Mouse (Mus musculus): ENCODE measurements around the gene Fam198a. TPM values are rescaled to one million over a fixed set of nuclear protein-coding genes. Genes with fewer than 3 reads are reported as not detected.

Fam198a gene
- total RNA-seq, 2 experiments from 2014 or later: not detected

DNA sequence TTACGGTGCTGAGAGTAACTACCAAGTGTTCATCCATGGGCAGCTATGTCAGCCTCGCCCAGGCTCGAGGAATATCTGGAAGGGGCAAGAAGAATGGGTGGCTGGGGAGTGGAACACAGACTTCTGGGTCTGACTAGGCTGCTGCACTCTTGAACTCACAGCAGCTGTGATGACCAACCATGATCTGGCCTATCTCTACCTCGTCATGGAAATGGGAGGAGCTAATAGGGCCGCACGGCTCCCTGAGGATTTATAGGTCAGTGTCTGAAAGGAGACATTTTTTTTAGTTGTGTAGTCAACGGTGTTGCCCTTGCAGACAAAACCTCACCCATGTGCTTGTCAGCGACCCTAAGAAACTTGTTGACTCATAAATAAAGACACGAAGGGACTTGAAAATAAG is 30.3 kb downstream of the Fam198a start:
- no peak for ATAC-seq (ENCODE audit: poor library complexity, severe bottlenecking)

DNA sequence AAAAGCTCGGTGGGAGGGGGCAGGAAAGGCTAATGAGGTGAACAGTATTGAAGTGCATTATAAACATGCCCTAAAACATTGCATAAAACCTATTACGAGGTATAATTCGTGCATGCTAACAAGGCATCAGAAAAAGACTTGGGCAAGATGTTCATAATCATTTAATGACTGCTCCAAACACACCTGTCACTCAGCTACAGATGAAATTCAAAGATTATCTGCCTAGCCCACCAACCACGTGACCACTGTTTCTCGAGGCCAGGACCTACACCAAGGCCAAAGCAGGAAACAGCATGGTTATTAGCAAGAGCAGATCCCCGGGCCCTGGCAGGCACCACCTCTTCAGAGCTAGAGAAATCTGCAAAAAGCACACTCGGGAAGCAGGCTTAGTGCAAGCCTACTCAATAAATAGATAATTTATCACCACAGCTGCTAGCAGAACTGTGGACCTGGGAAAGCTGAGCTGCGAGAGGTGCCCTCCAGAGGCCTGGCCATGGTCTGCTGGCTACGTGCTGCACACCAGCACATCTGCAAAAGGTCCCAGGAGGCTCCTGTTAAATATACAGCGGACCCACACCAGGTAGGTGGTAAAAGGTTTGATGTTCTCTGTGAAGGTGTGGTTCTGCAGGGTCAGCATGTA is 30.8 kb downstream of the Fam198a start:
- ATAC-seq (ENCODE audit: poor library complexity, severe bottlenecking): no peak

DNA sequence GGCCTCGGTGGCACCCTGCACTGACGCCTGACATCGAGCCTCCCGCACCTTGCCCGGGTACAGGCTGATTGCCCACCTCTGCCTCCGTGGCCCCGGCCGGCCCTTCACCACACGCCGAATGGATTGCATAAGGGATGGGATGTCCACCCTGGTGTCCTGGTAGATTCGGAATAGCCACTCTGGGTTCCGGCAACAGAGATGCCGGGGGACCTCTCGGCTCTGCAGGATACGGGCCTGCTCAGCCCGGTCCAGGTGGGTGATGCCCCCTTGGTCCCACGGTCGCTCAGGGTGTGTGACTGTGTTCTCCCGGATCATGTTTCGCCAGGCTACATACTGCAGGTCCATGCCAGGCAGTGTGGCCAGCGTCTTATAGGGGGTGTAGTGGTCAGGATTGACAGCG is 31.4 kb downstream of the Fam198a start:
- ATAC-seq (ENCODE audit: poor library complexity, severe bottlenecking): no peak

DNA sequence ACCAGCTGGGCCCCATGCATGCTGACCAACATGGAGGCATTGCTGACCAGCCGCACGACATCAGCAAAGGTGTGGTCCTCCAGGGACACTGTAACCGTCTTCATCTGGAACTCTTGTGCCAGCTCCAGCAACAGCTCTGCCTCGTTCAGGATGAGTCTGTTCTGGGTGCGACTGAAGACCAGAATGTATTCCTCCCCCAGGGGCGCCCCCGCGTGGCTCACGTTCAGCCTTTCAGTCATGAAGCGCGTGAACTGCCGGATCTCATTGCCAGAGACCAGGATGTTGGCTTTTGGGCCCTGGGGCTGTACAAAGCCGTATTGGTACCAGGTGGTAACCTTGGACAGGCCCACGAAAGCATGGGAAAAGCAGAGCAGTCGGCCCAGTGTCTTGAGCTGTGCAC is 31.9 kb downstream of the Fam198a start:
- ATAC-seq (ENCODE audit: poor library complexity, severe bottlenecking): no peak

DNA sequence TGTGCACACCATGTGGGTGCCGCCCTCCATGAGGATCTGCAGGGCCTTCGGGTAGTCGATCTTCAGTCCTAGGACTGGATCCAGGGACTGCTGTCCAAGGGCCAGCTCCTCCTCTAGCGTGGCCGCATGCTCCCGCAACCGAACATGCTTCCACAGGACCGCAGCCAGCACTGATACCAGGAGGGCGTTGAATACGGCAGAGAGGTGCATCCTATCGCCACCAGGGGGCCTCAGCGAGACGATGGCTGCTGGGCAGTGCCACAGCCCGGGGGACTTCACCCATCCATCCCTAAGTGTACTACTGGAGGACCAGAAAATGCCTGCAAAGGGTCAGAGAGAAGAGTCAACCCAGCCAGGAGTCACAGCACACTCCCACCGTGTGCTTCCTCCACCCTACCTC is 32.7 kb downstream of the Fam198a start:
- peak; percentile 64 for ATAC-seq (ENCODE audit: poor library complexity, severe bottlenecking)

DNA sequence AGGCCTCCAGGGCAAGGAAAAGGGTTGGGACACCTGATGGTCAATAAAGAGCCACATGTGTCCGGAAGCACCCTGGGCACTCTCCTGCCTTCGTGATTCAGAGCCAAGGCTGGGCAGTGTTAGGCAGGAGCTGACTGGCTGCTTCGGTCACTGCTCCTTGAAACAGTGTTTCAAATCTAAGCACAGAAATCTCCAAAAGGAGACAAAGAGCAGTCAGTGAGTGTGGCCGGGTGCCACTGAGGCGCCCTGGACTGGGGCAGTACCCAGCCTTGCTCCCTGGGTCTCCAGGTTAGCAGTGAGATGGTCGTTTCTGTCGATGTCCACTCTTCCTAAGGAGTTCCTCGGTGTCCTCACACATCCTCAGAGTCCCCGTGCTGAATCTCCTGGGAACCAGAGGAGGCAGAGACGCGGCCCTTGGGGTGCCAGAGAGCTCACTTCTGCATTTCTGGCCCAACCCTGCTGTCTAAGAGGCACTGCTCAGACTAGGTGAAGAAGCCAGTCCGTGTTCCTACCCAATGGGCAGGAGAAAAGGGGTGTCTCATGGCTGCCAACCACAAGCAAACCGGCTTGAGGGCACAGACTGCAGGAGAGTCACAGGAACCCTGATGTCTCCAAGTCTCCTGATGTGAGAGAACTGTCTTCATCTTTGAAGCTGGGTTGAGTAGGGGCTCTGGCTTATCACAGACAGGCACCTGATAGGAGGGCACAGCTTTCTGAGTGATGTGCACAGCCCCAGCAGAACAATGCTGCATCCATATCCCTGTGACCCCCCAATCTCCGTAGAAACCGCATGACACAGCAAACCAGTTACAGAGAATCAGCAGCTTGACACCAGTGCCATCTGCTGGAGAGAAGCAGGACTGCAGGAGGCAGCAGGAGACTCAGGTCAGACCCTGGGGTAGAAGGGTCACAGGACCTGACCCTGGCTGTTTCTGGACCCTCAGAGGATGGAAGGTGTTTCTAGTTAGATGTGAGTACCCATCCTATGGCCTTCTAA is 34.0 kb downstream of the Fam198a start:
- peak; percentile 87 for ATAC-seq (ENCODE audit: poor library complexity, severe bottlenecking)

DNA sequence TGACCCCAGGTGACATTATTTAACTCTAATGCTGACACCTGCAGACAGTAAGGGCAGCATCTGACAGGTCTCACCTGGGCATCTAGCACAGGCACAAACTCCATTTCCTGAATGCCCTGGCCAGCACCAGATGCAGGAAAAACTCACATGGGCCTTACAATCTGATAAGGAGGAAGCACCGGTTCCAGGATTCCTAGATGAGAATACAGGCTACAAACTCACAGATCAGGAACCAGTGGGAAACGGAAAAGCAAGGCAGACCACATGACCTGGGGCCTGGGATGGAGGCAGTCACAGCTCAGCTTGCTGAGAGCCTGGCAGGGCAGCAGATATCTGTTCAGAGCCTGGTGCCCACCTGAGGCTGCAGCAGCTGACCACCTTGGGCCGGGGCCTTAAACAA is 38.1 kb downstream of the Fam198a start:
- ATAC-seq (ENCODE audit: poor library complexity, severe bottlenecking): no peak

DNA sequence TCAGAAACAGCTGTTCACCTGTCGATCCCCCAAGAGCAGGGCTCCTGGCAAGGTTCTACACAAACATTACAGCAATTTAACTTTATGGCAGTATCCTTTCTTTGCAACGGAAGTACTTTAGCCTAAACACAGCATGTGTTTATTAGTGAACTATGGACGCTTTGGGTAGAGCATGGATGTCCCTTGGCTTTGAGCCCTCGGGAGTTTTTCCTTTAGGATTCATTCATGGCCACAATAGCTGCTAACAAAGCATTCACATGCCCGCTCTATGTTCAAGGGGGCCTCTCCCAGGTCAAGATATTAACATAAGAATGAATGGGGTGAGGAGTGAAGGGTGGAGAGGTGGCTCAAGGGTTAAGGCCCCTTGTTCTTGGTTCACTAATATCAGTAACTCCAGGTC is 38.7 kb downstream of the Fam198a start:
- no peak for ATAC-seq (ENCODE audit: poor library complexity, severe bottlenecking)

DNA sequence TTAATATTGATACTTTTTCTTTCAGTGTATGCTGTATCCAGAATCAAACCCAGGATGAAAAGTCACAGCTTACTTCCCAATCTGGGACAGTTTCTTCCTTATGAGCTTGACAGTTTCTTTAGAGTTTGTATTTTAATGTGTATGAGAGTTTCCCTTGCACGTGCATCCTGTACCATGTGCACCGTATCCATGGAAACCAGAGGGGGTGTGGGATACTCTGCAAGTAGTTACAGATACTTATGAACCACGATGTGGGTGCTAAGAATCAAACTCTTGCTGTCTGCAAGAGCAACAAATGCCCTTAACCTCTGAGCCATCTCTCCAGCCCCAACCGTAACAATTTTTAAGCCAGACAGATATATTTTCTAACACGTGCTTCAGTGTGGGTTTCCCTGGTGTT is 40.3 kb downstream of the Fam198a start:
- ATAC-seq (ENCODE audit: poor library complexity, severe bottlenecking): no peak

DNA sequence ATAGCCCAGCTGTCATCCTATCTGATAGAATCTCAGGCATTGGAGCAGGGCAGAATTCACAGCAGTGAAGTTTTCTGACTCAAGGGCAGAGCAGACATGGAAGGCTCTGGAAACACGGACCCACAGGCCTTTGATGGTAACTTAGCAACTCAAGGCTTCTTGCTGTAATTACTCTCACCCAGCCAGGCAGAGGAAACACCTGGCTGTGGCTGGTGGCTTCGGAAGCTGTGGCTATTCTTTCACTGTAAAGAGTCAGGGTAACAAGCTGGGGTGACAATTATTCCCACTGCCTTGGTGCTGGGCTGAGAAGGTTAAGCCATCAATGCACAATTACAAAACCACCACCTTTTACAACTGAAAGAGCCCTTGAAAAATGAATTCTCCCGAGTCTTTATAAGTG is 42.3 kb downstream of the Fam198a start:
- 0 out of 2 replicates have a peak, but pooled peaks have one; percentile 38 for ATAC-seq (ENCODE audit: poor library complexity, severe bottlenecking)

DNA sequence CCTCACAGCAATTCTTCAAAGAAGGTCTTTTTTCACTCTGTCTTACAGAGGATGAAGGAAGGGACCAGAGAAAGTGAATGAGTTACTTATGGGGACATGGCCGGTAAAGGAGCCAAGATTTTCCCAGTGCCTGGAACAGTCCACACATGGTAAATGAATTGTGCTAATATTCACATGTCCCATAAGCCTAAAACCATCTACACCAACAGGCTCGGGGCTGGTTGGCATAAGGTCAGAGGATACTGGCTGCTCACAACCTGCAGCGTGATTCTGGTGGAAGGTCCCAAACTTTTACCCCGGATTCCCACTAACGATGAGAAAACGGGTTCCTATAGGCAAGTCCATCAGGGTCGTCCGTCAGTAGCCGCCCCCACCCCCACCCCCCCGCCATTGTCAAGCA is 44.3 kb downstream of the Fam198a start:
- no peak for ATAC-seq (ENCODE audit: poor library complexity, severe bottlenecking)

DNA sequence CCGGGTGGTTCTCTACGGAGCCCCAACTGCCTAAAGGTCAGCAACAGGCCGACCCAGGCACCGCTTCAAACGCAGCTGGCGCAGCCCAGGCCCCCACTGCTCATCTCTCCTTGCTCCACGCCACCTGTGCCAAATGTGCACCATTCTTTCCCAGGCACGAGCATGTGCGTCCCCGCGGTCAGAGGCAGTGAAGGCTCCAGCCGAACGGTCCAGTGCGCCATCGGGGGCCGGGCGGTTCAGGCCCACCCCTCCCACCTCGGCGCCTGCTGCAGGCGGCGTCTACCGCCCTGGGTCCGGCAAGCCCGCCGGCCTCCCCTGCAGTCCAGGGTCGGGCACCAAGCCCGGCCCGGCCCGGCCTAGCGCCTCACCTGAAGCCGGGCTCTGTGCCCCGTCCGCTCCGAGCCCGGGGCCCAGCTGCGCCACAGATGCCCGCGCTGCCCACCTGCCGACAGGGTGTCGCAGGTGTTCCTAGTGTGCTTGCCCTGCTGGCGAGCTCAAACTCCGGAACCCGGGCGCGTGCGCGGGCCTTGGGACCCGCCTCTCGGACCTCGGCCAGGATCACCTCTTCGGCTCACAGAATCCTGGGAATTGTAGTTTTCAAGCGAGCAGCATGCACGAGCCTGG is 44.8 kb downstream of the Fam198a start:
- no peak for ATAC-seq (ENCODE audit: poor library complexity, severe bottlenecking)

DNA sequence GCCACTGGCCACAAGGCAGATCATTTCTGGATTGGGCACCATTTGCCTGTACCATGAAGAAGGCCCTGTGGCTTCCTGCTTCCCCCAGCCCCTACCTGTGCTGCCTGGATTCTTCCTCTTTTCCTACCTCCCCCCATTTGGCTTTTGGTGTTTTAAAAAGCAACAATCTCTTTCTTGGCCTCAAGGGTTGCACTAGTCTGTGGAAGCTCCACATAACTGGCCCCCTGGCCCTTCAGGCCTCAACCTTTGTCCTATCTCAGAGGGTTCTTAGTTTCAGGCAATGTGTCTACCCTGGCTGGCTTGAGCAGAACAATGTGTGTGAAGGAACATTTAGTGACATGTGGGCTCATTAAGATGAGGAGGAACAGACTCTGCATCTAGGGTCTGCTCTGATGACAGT is 46.2 kb downstream of the Fam198a start, which contains the start of gene Pomgnt2:
Pomgnt2 (minus strand) TSS at position 101 of the 400 bp plus-strand sequence.
- ATAC-seq (ENCODE audit: poor library complexity, severe bottlenecking): no peak

DNA sequence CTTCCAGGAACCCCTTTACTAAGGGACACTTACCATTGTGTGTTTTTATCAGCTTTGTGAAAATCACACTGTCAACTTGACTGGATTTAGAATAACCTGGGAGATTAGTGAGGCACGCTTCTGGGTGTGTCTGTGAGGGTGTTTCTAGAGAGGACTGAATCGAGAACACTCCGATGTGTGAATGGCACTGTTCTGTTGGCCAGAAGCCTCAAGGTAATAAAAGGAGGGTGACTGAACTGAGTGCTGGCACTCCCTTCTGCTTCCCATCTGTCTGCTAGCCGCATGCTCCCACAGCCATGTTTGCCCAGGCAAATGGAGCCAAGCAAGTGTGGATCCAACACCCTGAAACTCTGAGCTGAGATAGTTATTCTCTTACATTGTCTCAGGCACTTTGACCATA is 47.2 kb downstream of the Fam198a start:
- no peak for ATAC-seq (ENCODE audit: poor library complexity, severe bottlenecking)

DNA sequence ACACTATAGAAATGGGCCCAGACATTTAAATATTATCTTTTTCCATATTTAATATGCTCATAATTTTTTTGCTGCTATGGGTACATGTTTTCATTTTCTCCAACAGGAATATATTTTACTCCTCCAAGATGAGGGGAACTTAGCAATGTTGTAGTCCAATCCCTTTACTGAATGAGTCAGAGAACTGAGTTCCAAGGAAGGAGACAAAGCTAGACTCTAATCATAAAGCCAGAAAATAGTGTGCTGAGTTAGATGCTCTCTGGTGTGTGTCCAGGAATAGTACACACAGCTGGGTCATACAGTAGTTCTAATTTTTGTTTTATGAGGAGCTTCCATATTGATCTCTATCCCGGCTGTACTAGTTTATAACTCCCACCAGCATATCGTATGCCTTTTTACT is 55.4 kb downstream of the Fam198a start:
- ATAC-seq (ENCODE audit: poor library complexity, severe bottlenecking): no peak

DNA sequence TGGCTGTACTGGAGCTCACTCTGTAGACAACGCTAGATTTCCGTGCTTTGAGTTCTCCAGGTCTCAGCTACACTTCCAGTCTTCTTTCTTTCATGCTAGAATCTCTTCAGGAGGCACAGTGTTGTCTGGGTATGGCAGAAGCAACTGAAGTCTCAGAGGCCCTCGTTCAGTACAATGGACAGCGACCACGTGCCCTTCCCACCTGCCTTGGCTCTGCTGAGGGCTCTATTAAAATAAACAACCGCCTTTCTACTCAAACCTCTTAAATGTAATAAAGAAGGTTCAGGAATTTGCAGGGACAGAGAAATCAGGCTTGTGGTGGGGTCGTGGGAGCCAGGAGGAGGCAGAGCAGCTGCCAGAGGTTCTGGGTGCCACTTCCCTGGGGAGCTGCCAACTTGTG is 55.8 kb downstream of the Fam198a start:
- no peak for ATAC-seq (ENCODE audit: poor library complexity, severe bottlenecking)

DNA sequence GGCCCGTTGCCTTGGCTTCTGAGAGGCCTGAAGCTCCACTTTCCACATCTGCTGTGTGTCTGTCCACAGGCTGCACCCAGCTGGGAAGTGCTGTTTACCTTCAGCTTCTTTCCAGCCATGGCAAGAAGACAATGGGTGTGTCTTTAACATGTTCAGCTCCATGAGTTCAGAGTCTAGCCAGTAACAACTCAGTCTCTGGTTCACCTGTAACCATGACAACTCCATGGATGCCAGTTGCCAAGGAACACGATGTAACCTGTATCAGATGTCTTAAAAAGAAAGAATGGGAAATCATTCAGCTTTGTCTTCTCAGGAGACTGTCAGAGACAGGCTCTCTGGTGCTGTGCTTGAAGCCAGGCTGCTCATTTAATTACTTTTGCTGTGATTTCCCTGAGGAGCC is 58.1 kb downstream of the Fam198a start:
- ATAC-seq (ENCODE audit: poor library complexity, severe bottlenecking): no peak

DNA sequence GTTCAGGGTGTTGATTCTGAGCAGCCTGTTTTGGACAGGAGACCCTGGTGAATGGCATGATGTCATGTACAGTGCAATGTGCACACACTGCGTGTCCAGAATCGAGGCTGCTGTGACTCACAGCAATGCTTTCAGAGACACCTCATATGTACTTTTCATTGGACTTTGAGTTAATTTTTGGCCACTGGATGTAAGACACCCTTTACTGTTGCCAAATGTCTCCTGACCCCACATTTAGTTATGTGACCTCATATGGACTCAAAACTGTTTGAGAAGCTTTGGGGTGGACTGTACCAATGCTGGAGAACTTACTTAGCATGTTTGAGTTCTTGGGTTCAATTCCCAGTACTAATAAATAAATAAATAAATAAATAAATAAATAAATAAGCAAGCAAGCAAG is 60.0 kb downstream of the Fam198a start:
- no peak for ATAC-seq (ENCODE audit: poor library complexity, severe bottlenecking)

DNA sequence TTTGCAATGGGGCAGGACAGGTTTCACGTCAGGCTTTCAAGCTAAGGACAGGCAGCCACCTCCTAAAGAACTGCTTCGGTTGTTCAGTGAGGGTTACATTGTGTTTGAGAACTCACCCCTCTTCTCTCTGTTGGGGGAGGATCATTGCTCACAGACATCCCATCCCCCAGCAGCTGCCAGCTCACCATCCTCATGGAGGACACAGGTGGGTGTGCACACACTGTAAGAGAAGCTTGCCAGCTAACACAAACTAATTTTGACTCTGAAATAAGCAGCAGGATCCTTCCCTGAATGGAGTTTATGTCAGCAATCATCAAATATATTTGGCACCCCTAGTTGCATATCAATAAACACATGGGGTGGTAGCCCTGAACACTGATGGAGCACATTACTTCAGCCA is 62.0 kb downstream of the Fam198a start:
- no peak for ATAC-seq (ENCODE audit: poor library complexity, severe bottlenecking)

DNA sequence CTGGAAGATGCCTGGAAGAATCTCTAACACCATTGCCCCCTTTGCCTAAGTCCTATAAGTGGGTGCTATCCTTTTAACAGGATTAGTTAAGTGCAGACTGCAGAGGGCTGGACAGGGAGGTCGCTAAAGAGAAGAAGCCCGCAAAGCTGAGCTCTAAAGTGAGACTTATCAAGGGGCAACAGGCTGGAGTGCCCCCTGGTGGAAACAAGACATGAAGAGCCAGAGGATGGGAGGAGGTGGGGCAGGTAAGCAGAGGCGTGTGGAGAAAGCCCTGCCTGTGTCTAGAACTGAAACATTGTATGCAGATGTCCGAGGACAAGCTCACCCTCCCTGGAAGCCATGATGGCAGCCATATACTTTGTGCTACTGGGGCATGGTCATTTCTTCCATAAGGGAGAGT is 62.8 kb downstream of the Fam198a start:
- no peak for ATAC-seq (ENCODE audit: poor library complexity, severe bottlenecking)

DNA sequence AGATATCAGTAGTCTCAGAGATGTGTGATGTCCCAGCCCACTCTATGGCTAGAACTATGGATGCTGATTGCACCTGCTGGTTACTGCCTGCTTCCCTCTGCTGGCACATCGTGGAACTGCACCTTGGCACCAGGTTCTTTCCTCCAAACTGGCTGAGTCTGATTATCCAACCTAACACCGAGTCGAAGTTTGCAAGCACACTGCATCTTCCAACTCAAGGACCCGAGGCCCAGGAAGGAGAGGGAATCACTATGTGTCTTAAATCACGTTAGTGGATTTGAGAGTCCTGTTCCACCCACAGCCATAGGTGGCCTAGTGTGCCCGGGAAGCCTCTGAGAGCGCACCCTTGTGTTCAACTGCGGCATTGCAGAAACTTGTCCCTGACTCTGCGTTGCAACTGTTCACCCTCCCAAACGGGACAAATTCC is 63.5 kb downstream of the Fam198a start:
- peak; percentile 85 for ATAC-seq (ENCODE audit: poor library complexity, severe bottlenecking)

DNA sequence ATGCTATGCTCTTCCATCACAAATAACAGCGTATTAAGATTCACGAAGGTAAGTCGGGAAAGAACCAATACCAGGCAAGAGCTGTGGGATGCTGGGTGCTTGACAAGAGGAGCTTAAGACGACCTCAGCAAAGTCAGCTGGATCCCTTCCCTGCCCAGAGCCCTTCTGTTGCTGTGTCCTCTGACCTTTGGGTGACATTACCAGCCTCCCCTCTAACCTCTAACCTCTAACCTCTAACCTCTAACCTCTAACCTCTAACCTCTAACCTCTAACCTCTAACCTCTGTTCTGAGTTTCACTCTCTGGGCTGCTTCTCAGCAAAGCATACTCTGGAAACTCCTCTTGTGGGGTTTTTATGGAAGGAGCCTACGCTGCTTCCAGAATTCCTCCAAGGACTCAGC is 67.3 kb downstream of the Fam198a start:
- ATAC-seq (ENCODE audit: poor library complexity, severe bottlenecking): no peak

All from megakaryocyte, adult 5-6 weeks (primary cell).